Mouse (Mus musculus) liver (tissue): ENCODE measurements around the gene Tmem168.

ENCODE experiments used
- DNase-seq: peaks from one replicate; pipeline ENCODE4 v3.0.0-alpha.2; 2020; ENCODE audit warnings: mixed read lengths

The Tmem168 gene

DNA sequence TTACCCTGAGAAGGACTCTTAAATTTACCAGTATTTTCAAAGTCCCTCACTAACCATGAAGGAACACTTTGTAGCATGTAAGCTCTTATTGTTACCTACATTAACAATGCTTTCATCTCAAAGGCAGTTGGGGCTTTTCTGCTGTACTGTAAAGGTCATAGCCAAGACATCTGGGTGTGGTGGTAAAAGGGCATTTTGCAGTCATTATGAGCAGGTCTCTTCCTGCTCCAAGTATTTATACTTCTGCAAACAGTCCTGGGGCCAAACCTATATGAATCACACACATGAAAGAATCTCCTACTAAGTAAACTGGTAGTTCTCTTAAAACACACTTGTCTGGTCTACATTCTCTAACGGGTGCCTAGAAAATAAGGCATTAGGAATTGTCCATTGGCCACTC lies 25.8 kb downstream of the Tmem168 start:
- DNase-seq: no peak

DNA sequence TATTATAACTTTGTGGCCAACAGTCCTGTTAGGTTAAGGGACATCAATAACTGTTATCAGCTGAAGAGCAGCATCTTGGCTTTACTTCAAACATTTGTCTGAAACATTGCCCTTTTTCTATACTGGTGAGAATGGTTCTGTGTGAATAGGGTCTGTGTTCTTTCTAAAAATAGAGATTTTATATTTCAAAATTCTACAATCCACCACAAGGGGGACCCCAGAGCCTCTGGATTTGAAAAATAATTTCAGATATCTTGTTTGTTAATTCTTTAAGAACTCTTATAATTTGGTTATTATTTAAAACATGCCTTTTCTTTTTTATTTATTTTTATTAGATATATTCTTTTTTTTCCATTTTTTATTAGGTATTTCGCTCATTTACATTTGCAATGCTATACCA lies 42.2 kb downstream of the Tmem168 start:
- DNase-seq: no peak

DNA sequence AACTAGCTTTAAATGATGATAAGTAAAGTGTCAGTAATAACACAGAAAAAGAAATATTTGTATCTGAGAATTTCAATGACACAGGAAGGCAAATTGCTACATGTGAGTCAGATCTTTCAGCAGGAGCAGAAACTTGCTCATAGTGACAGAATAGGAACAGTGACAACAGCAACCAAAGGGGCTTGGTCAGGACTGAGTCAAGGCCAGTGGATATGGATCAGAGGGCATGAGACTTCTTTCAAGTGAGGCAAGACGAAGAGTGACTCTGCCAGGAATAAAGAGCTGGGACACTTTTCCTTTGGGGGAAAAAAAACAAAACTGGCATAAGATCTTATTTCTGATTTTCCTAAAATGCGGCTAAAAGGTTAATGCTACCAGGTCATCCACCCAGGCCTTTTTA lies 52.6 kb downstream of the Tmem168 start:
- DNase-seq: no peak

DNA sequence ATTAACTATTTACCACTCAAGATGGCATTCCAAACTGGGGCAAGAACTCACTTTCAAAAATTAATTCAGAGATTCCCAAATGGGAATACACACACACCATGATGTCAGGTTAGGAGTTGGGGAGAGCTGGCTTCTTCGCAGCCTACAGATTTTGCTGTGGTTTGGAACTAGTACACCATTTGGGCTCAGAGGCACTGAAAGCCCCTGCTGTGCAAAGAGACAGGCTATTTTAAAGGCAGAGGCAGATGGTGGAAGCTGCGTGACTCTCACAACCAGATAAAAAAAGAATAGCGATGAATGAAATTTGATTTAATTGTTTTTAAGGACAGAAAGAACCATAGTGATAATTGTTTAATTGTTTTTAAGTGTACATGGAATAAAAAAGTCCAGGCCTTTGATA lies 66.1 kb downstream of the Tmem168 start:
- DNase-seq: no peak

DNA sequence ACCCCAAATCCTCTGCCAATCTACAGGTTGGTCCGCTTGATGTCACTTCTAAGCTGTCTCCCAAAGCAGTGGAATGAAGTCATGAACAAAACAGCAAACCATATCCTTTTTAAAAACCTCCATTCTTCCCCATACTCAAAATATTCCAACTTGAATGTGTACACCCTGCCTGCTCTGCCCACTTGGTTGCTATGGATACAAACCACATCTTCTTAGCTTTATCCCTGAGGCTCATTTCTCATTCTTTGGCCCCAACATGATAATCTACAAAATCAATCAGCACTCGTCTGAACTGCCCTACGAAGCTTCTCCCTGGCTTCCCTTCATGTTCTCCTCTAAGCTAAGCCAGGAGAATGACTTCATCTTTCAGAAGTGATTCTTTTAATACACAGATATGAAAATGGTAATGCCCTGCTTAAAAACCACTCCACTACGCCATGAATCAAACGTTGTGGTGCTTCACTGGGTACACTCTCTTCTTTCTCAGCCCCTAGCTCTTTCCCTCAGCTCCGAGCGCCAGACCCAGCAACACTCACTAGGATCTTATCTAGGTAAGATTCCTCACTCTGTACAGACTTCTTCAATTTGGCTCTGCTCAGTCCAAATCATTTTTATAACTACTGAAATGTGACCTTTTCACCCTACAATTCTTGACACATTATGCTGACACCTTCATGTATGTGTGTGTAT lies 70.5 kb downstream of the Tmem168 start:
- DNase-seq: no peak
